Mouse (Mus musculus) NIH3T3 (cell line): ENCODE data around the gene Alg12.

ENCODE experiments used
- DNase-seq: peaks from one replicate; pipeline ENCODE4 v3.0.0-alpha.2; 2012; ENCODE audit warnings: low read depth

Alg12 gene

GRCm38 (mm10) chr15:88819026-88819905 lies at the start of gene Alg12, which contains the start of gene Creld2:
Gene Alg12 (minus strand): TSS chr15:88819318.
Gene Creld2 (plus strand): TSS chr15:88819646.
- DNase-seq, result peak; percentile 100

GRCm38 (mm10) chr15:88868024-88868742 lies 49.1 kb upstream of the Alg12 start:
- DNase-seq, result peak; percentile 58

GRCm38 (mm10) chr15:88867368-88868023 lies 48.4 kb upstream of the Alg12 start:
- peak; percentile 81 for DNase-seq

- DNase-seq, result peak; percentile 28
Measured at GRCm38 (mm10) chr15:88866934-88867356, 47.8 kb upstream of the Alg12 start.

- DNase-seq, result no peak
Measured at GRCm38 (mm10) chr15:88865888-88866695, 47.0 kb upstream of the Alg12 start.

GRCm38 (mm10) chr15:88865061-88865460 lies 45.9 kb upstream of the Alg12 start:
- DNase-seq, result no peak

GRCm38 (mm10) chr15:88864270-88865030 lies 45.3 kb upstream of the Alg12 start:
- DNase-seq, result no peak

GRCm38 (mm10) chr15:88863695-88864231 lies 44.6 kb upstream of the Alg12 start:
- DNase-seq, result peak; percentile 99

GRCm38 (mm10) chr15:88862881-88863694 lies 44.0 kb upstream of the Alg12 start:
- DNase-seq, result peak; percentile 68

- peak; percentile 98 for DNase-seq
Measured at GRCm38 (mm10) chr15:88861772-88862622, 42.9 kb upstream of the Alg12 start, which contains the start of gene Pim3. Gene Pim3 (plus strand): TSS chr15:88862186.

- no peak for DNase-seq
Measured at GRCm38 (mm10) chr15:88860781-88861180, 41.7 kb upstream of the Alg12 start.

GRCm38 (mm10) chr15:88859206-88859970 lies 40.3 kb upstream of the Alg12 start:
- no peak for DNase-seq

GRCm38 (mm10) chr15:88858707-88859106 lies 39.6 kb upstream of the Alg12 start:
- DNase-seq, result no peak

GRCm38 (mm10) chr15:88858141-88858541 lies 39.0 kb upstream of the Alg12 start:
- DNase-seq, result peak; percentile 77

- no peak for DNase-seq
Measured at GRCm38 (mm10) chr15:88857361-88857760, 38.2 kb upstream of the Alg12 start.

GRCm38 (mm10) chr15:88856613-88857012 lies 37.5 kb upstream of the Alg12 start:
- no peak for DNase-seq

GRCm38 (mm10) chr15:88855896-88856417 lies 36.8 kb upstream of the Alg12 start:
- no peak for DNase-seq
